Mouse (Mus musculus) heart, adult 18-20 months (tissue): ENCODE data around the gene Kcnn1. TPM values are rescaled to one million over a fixed set of nuclear protein-coding genes. Genes with fewer than 3 reads are reported as not detected.
"Not testable (repeated sequence)": the region's sequence is repeated elsewhere in the genome, so short reads cannot be mapped to it uniquely, and the experiment has no call there.

Experiments used
- DNase-seq, 2 experiments: peaks; one replicate each; pipeline ENCODE4 v3.0.0; 2021 to 2022; ENCODE audit warnings: mixed read lengths in 1 of 2
- long read RNA-seq, 2 experiments: library from polyadenylated mRNA; stranded (forward); transcript quantifications; one replicate each; pipeline ENCODE4 v2.0.0; 2021
- total RNA-seq, 2 experiments: library from RNA; stranded (reverse); gene quantifications; 2 replicates each; pipeline ENCODE4 v1.2.3; 2021

Gene Kcnn1
- 10 to 100 TPM; 13.7 to 14.4 TPM for total RNA-seq
- long read RNA-seq, experiment 1, partial matches to known transcripts = 0 of 9 reads
- long read RNA-seq, experiment 1, other reads (novel, unspliced or antisense) = 9 of 9 reads
- long read RNA-seq, experiment 2, partial matches to known transcripts = 0 of 8 reads
- long read RNA-seq, experiment 2, other reads (novel, unspliced or antisense) = 8 of 8 reads

DNA sequence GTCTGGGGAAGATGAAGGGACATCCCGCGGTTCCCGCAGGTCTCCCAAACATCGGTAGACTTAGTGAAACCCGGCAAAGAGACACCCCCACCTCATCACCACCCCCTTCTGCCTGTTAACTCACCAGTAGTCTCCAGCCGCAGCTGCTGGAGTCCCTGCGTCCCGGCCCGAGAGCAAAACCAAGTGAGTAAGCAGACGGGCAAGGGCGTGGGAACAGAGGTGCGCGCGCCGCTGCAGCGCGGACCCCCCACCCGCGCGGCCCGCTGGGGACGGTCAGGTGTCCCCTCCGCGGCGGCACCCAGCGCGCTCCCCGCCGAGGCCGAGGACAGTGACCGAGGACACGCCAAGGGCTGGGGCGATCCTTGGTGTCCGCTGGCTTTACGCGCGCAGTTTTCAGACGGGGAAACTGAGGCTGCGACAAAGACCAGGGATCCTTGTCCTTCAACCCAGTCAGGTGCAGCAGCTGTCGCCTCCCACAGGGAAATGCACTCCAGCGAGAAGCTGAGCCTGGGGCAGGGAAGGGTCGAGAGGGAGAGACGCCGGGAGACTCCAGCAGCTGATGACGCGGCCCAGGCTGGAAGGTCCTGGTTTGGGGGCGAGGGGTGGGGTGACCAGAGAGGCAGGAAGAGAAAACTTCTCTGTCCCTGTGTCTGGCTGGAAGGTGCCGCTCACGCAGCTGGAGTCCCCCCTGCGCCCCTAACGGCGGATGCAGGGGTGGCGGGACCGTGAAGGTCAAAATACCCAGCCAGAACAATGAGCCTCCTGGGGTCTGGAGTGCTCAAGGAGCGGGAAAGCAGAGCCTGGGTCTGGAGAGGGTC, at the start of gene Kcnn1:
Kcnn1 (minus strand) TSS at position 435 of the 818 bp plus-strand sequence.
- DNase-seq = no peak

DNA sequence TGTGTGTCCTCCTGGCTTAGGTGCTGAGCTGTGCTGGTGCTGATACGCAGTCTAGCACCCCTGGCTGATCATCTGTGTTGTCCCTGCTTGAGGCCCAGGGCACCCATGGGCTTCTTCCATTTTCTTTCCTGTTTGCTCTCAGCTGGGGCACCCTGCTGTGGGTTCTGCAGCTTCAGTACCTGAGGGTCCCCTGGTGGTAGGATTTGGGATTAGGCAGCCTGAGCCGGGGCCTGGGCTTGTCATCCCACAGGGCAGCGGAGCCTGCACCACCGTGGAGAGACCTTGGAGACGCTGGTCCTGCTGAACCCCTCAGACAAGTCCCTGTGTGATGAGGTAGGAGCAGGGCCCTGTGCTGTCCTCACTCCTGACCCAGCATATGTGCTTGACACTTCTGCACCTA, 48.5 kb upstream of the Kcnn1 start:
- no peak for DNase-seq

DNA sequence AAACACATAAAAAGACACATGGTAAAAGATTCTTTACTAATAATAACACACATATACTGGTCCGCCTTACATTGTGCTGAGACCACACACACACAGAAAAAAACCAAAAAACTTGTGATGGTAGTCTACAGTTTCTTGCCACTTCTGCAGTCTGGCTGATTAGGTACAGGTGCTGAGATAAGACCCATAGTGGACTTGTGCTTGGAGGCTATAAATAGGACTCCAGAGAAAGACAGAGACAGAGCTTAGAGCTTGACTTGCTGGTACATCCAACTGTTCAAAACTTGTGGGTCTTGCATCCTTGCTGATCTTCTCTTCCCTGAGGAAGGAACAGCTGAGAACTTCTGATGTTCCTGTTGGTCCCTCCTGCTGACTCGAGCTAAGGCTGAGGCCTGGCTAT, 44.5 kb upstream of the Kcnn1 start:
- DNase-seq = no peak

DNA sequence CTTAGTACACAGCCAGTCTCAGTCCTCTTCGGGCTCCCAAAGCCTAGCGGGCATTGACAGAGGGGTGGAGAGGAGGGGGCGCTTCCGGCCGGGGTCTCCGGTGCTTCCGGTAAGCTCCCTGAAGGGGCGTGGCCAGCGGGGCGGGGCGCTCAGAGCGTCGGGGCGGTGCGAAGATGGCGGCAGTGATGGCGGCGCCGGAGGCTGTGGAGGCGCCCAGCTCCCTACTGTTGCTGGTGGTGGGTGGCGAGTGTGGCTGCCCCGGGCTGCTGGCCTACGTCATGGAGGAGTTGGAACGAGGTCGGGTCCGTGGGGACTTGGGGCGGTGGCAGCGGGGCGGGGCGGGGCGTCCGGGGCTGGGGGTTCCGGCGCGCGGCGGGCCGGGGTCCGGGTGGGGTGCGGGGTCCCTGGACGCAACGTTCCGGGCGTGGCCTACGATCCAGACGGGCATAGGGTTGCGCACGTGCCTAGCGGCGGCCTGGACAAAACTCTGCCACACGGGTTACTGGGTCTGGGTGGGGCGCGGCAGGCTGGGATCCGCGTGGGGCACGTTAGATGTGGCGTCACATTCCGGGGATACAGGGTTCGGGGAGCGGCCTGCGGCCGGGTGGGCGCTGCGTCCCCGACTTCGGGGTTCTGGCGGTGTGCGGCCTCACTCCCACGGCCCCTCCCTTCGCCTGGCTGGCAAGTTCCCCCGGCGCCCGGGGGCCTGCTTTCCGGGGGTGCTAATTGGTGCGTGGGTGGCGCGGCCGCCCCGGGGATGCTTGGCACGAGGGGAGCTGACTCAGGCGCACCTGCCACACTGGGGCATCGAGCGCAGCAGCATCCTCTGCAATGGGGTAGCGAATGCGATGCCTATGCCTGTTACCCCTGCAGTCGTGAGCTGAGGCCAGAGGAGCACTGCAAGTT, 43.0 kb upstream of the Kcnn1 start, which contains the start of gene Map1s:
Map1s (plus strand) TSS at position 102 of the 906 bp plus-strand sequence.
- peak; percentile 74 to 84 for DNase-seq

DNA sequence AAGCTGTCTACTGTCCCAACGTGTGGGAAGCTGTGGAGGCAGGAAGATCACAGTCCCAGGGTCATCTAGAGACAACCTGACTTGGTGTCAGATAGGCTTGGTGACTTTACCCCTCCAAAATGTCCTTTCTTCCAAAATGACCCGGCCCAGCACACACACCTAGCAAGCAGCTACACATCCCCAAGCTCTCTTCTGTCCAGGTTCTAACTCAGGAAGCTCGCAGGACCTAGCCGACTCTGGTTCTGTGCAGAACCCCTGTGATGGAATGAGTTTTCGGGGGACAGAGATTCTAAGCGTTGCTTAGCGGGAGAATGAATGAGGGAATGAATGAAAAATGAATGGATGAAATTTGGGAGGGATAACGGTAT, 42.4 kb upstream of the Kcnn1 start:
- DNase-seq = no peak

DNA sequence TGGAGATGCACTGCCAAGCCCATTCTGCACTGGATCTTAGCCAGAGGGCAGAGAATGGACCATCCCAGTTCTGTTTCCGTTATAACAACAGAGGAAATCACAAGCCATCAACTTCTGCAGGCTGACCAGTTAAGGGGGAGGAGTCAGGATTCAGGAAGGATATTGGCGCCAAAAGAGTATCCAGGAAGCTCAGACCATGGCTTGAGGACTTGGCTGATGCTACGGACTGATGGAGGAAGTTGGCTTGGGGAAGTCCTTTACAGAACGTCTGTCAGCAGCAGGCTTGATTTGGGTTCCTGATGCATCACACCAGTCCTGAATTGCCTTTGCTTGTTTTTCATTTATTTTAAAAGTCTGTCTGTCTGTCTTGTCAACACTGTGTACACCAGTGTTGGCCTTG, 41.5 kb upstream of the Kcnn1 start:
- peak; percentile 35 to 82 for DNase-seq

DNA sequence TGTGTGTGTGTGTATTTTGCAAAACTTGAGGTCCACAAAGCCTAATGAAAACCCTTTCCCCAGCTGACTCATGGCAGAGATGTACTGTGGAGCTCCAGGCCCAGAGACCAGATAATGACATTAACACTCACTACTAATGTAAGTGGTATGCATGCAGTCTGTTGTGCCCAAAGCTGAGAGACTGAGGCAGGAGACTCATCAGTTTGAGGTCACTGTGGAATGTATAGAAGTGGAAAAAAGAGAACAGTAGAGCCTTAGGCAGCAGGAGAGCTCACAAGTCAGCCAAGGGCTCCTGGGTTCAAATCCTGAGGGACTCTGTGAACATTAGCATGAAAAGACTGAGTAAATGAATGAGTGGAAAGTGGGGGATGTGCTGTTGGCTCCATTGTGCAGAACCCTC, 40.5 kb upstream of the Kcnn1 start:
- DNase-seq = no peak

DNA sequence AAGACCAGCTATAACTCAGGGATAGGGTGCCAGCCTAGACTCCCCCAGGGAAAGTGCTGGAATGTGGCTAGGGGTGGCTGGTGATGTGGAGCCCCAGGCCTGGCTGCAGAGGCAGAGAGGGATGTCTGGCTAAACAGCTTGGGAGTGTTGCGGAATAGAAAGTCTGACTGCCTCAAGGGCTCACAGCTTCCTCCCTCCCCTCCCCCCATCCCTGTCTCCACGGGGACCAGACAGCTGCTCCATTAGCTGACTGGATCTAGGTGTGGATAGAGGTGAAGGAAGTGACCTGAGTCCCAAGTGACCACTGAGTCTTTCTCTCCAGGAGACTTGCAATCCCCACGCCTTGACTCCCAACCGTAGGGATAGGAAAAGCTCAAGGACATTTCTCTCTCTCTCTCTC, 40.1 kb upstream of the Kcnn1 start:
- DNase-seq = no peak

DNA sequence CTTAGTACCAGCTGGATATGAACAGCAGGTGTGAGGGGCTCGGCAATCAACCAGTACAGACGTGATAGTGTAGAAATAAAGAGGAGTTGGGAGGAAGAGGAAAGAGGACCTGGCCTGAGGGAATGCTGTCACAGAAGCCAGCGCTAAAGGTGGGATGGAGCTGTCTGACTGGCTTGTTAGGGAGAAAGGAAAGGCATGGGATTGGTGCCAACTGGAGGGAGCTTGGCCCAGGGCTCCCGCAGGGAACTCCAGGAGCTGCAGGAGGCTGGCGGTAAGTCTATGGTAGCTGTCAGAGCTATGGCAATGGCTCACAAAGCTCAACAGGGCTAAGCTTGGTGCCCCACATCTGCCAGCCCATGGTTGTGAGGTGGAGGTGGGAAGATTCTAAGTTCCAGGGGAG, 39.2 kb upstream of the Kcnn1 start:
- no peak for DNase-seq

DNA sequence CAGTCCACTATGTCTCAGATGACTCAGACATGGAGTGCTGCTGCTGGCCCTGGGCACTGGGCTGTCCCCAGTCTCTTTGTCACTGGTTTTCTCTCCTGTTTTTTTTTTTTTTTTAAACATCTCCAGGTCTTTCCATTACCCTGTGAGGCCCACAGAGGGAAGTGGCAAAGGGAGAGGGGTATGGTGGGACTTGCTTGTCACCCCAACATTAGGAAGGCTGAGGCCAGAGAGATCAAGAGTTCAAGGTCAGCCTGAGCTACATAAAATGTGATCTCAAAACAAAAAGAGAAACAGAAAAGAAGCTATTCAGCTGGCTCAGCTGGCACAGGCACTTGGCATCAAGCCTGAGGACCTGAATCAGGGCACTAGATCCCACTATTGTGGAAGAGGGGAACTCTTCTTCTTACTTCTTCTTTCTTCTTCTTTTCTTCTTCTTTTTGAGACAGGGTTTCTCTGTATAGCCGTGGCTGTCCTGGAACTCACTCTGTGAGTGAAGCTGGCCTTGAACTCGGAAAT, 37.9 kb upstream of the Kcnn1 start:
- DNase-seq = no peak

DNA sequence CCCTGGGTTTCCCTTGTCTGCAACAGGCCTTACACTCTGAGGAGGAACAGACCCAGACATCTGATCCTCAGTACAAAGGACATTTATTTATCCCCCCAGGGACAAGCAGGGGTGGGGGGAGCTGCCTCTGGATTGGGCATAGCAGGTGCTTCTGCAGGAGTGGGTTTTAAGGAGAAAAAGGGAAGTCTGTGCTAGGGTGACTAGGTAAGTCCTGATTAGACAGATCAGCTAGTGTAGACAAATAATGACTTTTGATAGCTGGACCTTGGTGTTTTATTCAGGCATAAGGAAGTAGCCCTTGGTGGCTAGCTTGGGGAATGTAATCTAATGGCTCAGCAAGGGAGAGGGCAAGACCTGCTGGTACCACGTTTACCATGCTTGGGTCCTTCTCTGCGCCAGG, 36.2 kb upstream of the Kcnn1 start:
- DNase-seq = no peak

DNA sequence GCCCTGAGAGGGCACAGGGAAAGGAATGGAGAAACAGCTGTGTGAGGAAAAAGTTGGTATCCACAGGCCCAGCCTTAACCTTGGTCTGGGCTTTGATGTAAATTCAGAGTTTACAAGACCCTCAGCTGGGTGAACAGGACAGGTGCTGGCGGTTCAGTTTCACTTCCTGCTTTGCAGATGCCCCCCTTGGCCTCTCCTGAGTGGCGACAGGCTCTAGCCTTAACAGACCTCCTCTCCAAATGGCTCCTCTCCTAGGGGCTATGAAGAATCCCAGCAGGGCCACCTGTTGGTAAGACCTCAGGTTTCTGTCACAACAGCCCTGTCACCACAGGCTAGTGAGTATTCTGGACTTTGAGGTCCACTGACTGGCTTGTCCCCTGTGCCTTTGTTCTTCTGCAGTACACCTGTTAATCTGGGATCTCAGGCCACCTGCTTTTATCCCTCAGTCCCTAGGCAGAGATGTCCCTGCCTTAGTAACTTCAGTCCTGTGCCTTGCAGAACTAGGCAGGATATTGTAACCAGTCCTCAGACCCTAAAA, 35.7 kb upstream of the Kcnn1 start:
- no peak for DNase-seq

DNA sequence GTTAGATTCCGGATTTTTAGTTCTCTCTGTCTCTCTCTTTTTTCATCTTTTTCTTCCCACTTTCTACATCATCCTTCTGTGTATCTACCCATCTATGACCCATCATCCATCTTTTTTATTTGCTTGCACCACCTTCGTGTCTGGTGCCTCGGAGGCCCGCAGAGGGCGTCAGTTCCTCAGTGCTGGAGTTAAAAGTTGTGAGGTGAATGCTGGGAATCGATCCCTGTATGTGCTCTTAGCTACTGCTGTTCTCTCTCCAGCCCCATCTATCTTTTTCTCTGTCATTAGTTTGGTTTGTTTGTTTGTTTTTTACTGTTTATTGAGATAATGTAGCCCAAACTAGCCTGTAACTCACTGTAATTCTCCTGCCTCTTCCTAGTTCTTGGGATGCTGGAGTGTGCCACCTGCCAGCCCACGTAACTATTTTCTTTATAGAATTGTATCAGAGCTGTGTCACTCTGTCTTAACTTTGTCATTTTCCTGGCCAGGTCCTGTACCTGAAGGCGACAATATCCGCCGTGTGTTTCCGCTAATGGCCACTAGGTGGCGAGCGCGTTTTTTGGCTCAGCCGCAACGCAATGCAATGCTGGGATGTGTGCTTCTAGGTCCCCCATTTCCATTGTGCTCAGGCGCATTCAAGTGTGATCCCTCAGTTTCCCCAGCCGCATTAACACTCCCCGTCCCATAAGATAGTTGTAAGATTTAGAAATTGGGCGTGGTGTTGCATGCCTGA, 34.8 kb upstream of the Kcnn1 start:
- DNase-seq = peak; percentile 85 to 94

DNA sequence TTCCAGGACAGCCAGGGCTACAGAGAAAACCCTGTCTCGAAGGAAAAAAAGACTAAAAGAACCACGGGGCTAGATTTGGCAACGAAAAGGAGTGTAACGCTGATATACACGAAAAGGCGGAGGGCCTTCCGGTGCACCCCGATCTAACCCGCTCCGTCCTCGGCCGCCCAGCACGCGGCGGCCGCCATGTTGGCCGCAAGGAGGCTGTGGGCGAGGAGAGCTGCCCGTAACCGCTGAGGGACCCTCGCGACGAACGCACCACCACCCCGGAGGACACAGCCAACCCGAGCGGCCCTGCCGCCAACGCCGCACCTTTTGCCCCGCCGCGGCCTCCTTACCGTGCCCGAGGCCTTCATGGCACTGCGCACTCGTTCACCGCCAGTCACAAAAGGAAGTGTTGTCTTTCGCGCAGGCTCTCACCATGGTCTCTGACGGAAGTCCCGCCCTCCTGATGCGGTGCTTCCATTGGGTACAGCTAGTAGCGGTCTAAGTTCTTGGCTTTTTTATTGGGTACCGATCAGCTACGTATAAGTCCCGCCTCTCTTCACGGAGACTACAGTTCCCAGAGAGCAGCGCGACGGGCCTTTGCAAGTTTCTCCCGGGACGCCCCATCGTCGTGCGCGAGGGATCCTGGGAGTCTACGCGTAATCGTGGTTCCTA, 34.1 kb upstream of the Kcnn1 start, which contains the start of gene Rpl18a:
Rpl18a (minus strand) TSS at position 392 of the 660 bp plus-strand sequence.
- peak; percentile 97 to 99 for DNase-seq

DNA sequence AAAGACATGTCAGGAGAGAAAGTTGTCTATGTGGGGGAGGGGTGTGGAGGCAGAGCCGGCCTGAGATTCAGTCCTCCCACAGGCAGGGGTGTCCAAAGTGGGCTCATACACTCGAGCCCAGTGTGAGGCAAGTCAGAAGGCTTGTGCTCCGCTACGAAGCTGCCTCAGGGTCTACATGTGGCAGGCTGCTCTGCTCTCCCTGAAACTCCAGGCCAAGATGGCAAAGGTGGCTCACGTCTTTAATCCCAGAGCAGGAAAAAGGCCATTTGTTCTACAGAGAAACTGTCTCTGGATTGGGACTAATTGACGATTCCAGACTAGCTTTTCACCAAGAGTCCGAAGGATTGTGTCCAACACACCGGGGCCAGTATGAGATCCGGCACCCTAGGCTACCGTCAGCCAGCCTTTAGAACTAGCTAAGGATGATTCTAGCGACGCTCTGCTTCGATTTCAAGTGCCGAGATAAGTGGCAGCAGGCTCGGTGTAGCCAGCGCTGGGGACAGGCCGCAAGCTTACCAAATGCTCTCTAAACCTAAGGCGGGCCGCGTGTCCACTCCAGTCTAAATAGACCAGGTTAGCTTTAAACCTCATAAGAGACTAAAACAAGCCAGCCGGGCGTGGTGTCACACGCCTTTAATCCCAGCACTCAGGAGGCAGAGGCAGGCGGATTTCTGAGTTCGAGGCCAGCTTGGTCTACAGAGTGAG, 33.4 kb upstream of the Kcnn1 start:
- DNase-seq = no peak

DNA sequence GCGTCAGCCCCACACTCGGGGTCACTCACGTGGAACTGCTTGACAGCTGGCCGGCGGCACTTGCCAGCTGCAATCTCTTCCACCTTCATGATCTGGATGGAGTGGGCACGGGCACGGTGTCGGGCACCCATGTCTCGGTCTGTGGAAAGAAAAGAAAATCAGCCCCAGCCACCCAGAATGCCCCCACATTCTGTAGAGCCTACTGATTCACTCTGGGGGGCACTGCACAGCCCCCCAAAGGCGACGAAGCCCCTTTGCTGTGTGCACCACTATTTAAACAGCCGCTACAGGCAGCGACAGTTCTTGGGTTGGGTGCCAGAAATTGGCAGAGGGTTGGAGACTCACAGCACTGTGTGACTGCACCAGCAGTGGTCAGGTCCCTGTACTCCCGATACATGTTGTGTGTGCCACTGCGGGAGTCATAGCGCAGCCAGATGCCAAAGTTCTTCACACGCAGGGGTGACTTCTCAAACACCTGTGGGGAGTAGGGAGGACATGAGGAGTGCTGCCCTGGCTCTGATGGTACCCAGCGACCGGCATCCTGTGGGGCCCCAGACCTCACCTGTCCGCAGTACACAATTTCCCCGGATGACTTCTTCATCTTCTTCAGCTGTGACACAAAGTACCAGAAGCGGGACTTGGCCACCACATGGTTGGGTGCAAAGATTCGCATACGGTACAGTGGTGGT, 32.7 kb upstream of the Kcnn1 start:
- not testable (repeated sequence) for DNase-seq

DNA sequence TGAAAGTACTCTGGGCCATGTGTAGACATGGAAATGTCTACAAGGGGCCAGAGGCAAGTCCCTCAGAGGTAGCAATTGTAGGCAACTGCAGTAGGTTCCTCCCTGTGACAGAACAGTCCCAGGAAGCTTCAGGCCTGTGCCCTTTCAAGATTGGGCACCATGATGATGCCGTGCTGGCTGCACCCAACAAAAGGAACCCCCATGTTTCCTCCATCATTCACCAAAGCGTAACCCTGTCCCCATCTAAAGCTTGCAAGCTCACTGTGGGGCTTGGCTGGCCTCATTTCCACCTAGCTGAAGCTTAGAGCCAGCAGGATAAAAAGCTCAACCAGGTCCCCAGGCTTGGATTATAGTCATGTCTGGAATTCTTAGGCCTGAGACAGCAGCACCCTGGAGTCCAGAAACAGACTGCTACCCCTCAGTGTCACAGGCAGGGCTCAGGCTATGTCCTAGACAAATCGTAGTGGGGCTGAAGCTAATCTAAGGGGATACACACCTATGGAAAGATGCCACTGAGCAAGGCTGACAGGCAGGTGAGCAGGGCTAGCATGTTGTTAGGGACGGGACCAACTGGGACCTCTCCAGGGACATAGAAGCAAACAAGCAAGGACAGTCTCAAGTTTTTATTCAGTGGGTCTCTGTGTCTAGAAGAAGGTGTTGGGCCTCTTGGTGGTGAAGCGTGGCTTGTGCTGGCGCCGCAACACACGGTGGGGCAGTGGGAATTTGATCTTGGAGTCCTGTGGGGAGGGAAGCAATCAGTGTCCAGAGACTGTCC, 31.9 kb upstream of the Kcnn1 start:
- DNase-seq = no peak

DNA sequence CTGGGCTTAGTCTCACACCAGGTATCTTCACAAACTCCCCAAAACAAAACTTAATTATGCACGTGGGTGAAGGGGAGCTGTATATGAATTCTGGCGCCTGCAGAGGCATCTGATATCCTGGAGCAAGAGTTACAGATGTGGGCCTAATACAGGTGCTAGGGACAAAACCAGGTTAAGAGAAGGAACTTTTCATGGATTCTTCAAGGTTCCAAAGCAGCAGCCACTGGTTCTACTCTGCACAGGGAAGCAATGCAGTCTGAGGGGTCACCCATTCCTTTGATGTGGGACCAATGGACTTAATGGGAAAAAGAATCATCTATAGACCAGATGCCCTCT, 31.3 kb upstream of the Kcnn1 start:
- no peak for DNase-seq
